Mouse (Mus musculus) left cerebral cortex, postnatal 25 days (tissue): ENCODE results near the gene Uba1y. TPM values are rescaled to one million over a fixed set of nuclear protein-coding genes. Genes with fewer than 3 reads are reported as not detected.
A peak's percentile ranks its signal among the peaks of the same experiment; 100 is the strongest.
"Not testable (repeated sequence)": the region's sequence is repeated elsewhere in the genome, so short reads cannot be mapped to it uniquely, and the experiment has no call there.

ENCODE experiments used
- DNase-seq, 2 experiments: peaks; one replicate each; pipeline ENCODE4 v3.0.0; 2022; ENCODE audit warnings: low spot score in 2 of 2, mixed read lengths in 1 of 2
- intact Hi-C: fragments of 180-260 bp; cut with DNase I; formaldehyde crosslinking; loops from one replicate; pipeline ENCODE4 v1.15.1; 2025
- total RNA-seq, 2 experiments: library from RNA; stranded (reverse); gene quantifications; 2 replicates each; pipeline ENCODE4 v1.2.3; 2021

Uba1y gene
- total RNA-seq: not detected

- intact Hi-C loops: no loop called here
- no peak for DNase-seq
Observed at GRCm38 (mm10) chrY:818396-818795, at the start of gene Uba1y. Uba1y (plus strand) TSS chrY:818649.

DNA sequence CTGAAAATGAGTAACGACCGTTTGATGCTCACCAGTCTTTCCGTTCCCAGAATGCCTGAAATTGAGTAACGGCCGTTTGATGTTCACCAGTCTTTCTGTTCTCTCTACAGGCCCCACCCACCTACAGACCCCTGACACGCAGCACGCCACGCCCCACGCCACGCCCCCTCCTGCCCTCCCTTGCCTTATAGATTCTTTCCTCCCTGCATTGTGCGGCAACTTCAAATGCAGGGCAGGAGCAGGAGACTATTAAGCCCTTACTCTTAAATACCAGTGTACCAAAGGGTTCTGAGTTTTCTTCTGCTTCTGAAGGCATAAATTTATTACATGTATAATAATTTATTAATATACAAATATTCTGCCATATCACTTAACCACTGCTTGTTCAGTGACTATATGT lies 21.1 kb upstream of the Uba1y start, which contains the start of gene Zfy1:
Gene Zfy1 (minus strand): TSS at position 101 of the 400 bp plus-strand sequence.
- DNase-seq, intact Hi-C loops: not testable (repeated sequence)

GRCm38 (mm10) chrY:808991-809661 lies 9.3 kb upstream of the Uba1y start:
- no peak for DNase-seq

DNA sequence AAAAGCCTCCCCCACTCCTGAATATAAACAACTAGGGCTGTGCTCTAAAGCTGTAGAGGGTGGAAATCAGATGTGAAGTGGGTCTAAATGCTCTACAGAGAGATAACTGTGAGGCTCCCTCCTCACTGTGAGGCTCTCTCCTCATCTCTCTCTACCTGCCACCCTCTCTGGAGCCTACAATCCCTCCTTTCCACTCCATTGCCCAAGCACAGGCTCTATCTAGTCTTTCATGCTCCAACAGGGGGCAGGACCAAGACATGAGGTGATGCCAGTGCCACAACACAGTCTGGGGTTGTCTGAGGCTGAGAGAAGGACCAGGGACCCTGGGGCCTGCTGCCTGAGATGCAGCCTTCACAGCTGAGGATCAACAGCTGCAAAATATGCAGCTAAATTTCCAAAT lies 54.0 kb downstream of the Uba1y start:
- intact Hi-C loops: no loop called here
- no peak for DNase-seq

More at GRCm38 (mm10) chrY:808991-809661, 9.3 kb upstream of the Uba1y start:
- intact Hi-C loops: no loop called here

DNA sequence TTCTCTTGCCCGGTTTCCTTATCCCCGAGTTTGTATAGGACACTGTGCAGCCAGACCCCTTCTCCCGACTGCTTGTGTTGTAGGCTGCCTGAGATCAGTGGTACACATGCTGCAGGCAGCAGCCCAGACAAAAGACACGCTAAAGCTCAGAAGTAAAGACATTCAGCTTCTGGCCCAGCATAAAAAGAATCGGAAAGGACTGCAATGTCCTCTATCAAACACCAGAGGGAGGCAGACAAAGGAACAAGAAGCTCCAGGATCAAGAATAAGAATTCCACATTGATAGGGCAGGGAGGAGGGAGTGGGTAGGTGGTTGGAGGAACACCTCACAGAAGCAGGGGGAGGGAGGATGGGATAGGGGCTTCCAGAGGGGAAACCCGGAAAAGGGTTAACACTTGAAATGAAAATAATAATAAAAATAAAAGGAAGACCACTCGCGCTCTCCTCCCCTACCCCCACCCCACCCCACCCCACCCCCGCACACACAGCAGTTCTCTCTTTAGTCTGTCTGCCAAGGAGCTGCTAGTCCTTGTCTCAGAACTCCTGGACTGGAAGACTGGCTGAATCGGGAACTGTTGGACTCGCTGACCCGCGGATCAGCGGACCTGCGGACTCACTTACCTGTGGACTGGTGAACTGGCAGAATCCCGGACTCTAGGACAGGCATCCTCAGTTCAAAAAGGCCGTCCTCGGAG lies 54.6 kb downstream of the Uba1y start:
- intact Hi-C loops: no loop called here
- peak in 1 of 2 experiments; percentile 1 for DNase-seq

Other genes starting within 250 kb of the Uba1y start
- not detected for gene Zfy1, start 21.2 kb upstream of the Uba1y start, total RNA-seq
- 10 to 100 TPM in 1 of 2 experiments, not detected in 1; 14.5 TPM for gene Kdm5d, start 79.1 kb downstream of the Uba1y start, total RNA-seq
- 10 to 100 TPM in 1 of 2 experiments, not detected in 1; 53.7 TPM for gene Eif2s3y, start 191.9 kb downstream of the Uba1y start, total RNA-seq